Mouse (Mus musculus): ENCODE measurements around the gene Trim33. TPM values are rescaled to one million over a fixed set of nuclear protein-coding genes. Genes with fewer than 3 reads are reported as not detected.

Gene Trim33
- polyA plus RNA-seq, 1 experiment from 2014 or later = 23.0 TPM

DNA sequence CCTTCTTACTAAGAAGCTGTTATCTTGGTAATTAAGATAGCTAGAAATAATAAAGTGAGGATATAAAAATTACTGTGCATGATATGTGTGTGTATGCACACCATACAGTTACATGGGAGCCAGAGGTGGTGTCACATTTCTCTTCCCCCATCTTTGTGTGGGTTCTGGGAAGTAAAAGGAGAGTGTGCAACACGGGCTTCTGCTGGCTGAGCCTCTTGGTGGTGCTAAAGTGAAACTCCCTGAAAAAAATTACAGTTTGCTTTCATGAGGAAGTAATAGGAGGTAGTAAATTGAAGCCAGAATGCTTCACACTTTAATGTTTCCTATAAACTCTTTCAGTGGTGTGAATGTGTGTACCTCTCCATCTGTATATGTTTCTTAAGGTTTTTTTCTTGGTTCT, 56.3 kb downstream of the Trim33 start:
- no peak overlapping the region for H3K9ac ChIP-seq (ENCODE audit: low read length)
- DNase-seq (ENCODE audit: low spot score) (no peak), ATAC-seq (replicated peaks; ENCODE audit: low FRiP score, low TSS enrichment, low read depth) (no peak)
- H3K9me3 ChIP-seq (ENCODE audit: control insufficient read depth, low read length) = no peaks in the 10 kb centered on the region
- H3K4me1 ChIP-seq (replicated peaks; ENCODE audit: control insufficient read depth, insufficient read depth, low read length) = no peaks in the 10 kb centered on the region
- H3K27me3 ChIP-seq (replicated peaks; ENCODE audit: control insufficient read depth, insufficient read depth, low read length) = no peaks in the 10 kb centered on the region
- H3K27ac ChIP-seq (ENCODE audit: low read depth) = no peak overlapping the region
- 60% methylated on average over 1 of the region's 1 CpGs for WGBS
- H3K4me2 ChIP-seq (ENCODE audit: low read length) = no peak overlapping the region
- peaks cover 71% of the 10 kb centered on the region for H3K36me3 ChIP-seq (ENCODE audit: control insufficient read depth, insufficient read depth, low read length)
- H3K4me3 ChIP-seq (ENCODE audit: low read depth, low read length) = no peak overlapping the region

GRCm38 (mm10) chr3:103346658-103347057, 67.6 kb downstream of the Trim33 start:
- Histone ChIP-seq H3K36me3 (ENCODE audit: control insufficient read depth, insufficient read depth, low read length) (peaks cover 75% of the 10 kb centered on the region), H3K4me1 (replicated peaks; ENCODE audit: control insufficient read depth, insufficient read depth, low read length) (no peaks in the 10 kb centered on the region)
- 98% methylated on average over 2 of the region's 2 CpGs for WGBS

GRCm38 (mm10) chr3:103353518-103353917, 74.4 kb downstream of the Trim33 start:
- H3K27me3 ChIP-seq (replicated peaks; ENCODE audit: control insufficient read depth, insufficient read depth, low read length) = no peaks in the 10 kb centered on the region
- H3K9me3 ChIP-seq (ENCODE audit: control insufficient read depth, low read length) = no peaks in the 10 kb centered on the region
- H3K4me2 ChIP-seq (ENCODE audit: low read length) = no peak overlapping the region
- WGBS = 92% methylated on average over 5 of the region's 5 CpGs
- no peak overlapping the region for H3K9ac ChIP-seq (ENCODE audit: low read length)
- ATAC-seq (replicated peaks; ENCODE audit: low FRiP score, low TSS enrichment, low read depth) = no peak
- no peak overlapping the region for H3K4me3 ChIP-seq (ENCODE audit: low read depth, low read length)
- H3K36me3 ChIP-seq (ENCODE audit: control insufficient read depth, insufficient read depth, low read length) = peaks cover 76% of the 10 kb centered on the region
- DNase-seq (ENCODE audit: low spot score) = no peak
- H3K4me1 ChIP-seq (replicated peaks; ENCODE audit: control insufficient read depth, insufficient read depth, low read length) = no peaks in the 10 kb centered on the region
- H3K27ac ChIP-seq (ENCODE audit: low read depth) = no peak overlapping the region

More at GRCm38 (mm10) chr3:103346658-103347057, 67.6 kb downstream of the Trim33 start:
- H3K9me3 ChIP-seq (ENCODE audit: control insufficient read depth, low read length) = no peaks in the 10 kb centered on the region
- no peak overlapping the region for H3K4me3 ChIP-seq (ENCODE audit: low read depth, low read length)
- no peak for ATAC-seq (replicated peaks; ENCODE audit: low FRiP score, low TSS enrichment, low read depth)
- no peaks in the 10 kb centered on the region for H3K27me3 ChIP-seq (replicated peaks; ENCODE audit: control insufficient read depth, insufficient read depth, low read length)
- H3K9ac ChIP-seq (ENCODE audit: low read length) = no peak overlapping the region
- H3K27ac ChIP-seq (ENCODE audit: low read depth) = no peak overlapping the region
- no peak overlapping the region for H3K4me2 ChIP-seq (ENCODE audit: low read length)
- no peak for DNase-seq (ENCODE audit: low spot score)

DNA sequence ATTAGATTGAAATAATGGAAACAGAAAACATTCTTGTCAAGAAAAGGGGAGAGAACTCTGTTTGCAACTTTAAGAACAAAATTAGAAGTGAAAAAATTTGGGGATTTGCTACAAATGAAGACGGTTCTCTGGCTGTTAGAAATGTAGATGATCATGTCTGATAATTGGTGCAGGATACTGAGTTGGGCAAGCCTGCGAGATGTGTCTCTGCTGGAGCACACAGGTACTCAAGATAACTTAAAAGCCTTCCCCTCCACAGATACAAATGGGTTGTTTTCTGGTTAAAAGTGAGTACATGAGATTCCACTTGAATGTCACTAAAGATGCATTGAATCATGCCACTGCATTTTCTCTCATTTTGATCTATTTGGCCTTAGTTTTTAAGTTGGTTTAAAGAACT, 74.9 kb downstream of the Trim33 start:
- 91% methylated on average over 2 of the region's 2 CpGs for WGBS
- no peak overlapping the region for H3K4me2 ChIP-seq (ENCODE audit: low read length)
- peaks cover 74% of the 10 kb centered on the region for H3K36me3 ChIP-seq (ENCODE audit: control insufficient read depth, insufficient read depth, low read length)
- no peaks in the 10 kb centered on the region for H3K4me1 ChIP-seq (replicated peaks; ENCODE audit: control insufficient read depth, insufficient read depth, low read length)
- H3K27ac ChIP-seq (ENCODE audit: low read depth) = no peak overlapping the region
- H3K27me3 ChIP-seq (replicated peaks; ENCODE audit: control insufficient read depth, insufficient read depth, low read length) = no peaks in the 10 kb centered on the region
- no peaks in the 10 kb centered on the region for H3K9me3 ChIP-seq (ENCODE audit: control insufficient read depth, low read length)
- no peak for DNase-seq (ENCODE audit: low spot score)
- H3K9ac ChIP-seq (ENCODE audit: low read length) = no peak overlapping the region
- no peak overlapping the region for H3K4me3 ChIP-seq (ENCODE audit: low read depth, low read length)
- no peak for ATAC-seq (replicated peaks; ENCODE audit: low FRiP score, low TSS enrichment, low read depth)

GRCm38 (mm10) chr3:103361150-103361549, 82.1 kb downstream of the Trim33 start:
- no peaks in the 10 kb centered on the region for H3K9me3 ChIP-seq (ENCODE audit: control insufficient read depth, low read length)
- H3K4me2 ChIP-seq (ENCODE audit: low read length) = no peak overlapping the region
- no peak overlapping the region for H3K9ac ChIP-seq (ENCODE audit: low read length)
- H3K27me3 ChIP-seq (replicated peaks; ENCODE audit: control insufficient read depth, insufficient read depth, low read length) = no peaks in the 10 kb centered on the region
- no peak overlapping the region for H3K27ac ChIP-seq (ENCODE audit: low read depth)
- DNase-seq (ENCODE audit: low spot score) = no peak
- H3K4me1 ChIP-seq (replicated peaks; ENCODE audit: control insufficient read depth, insufficient read depth, low read length) = no peaks in the 10 kb centered on the region
- WGBS = 78% methylated on average over 7 of the region's 7 CpGs
- peaks cover 12% of the 10 kb centered on the region for H3K36me3 ChIP-seq (ENCODE audit: control insufficient read depth, insufficient read depth, low read length)
- ATAC-seq (replicated peaks; ENCODE audit: low FRiP score, low TSS enrichment, low read depth) = no peak
- no peak overlapping the region for H3K4me3 ChIP-seq (ENCODE audit: low read depth, low read length)

DNA sequence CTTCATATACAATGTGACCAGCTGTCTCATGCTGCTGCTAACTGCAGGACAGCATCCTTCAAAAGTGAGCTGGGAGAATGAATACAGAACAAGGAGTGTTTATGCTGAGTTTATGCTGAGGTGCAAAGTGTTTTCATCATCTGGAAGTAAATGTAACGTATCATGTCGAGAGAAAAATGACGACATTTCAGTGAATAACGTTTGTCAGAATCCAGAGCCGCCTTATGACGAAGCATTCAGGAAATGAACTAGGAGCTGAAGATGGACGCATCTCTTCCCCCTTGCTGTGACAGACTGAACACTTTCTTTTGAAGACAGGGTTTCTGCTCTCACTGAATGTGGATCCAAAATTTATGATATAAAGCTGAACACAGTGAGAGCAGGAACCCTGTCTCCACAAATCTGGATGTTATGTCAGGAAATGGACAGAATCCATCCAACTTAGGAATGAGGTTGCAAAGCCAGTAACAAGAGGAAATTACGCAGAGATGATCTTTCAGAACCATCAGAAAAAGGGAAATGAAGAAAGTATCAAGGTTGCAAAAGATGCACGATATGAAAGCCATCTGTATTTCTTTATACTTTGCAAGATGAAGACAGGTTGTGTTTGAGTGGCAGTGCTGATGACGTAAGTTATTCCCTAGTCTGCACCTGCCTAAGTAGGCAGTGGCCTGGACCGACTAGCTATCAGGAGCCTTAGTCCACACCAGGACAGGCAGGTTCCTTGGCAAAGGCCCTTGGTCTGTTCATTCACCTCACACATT, 85.3 kb downstream of the Trim33 start:
- Histone ChIP-seq H3K9ac (ENCODE audit: low read length) (no peak overlapping the region), H3K4me3 (ENCODE audit: low read depth, low read length) (no peak overlapping the region), H3K4me1 (replicated peaks; ENCODE audit: control insufficient read depth, insufficient read depth, low read length) (no peaks in the 10 kb centered on the region), H3K27me3 (replicated peaks; ENCODE audit: control insufficient read depth, insufficient read depth, low read length) (no peaks in the 10 kb centered on the region), H3K36me3 (ENCODE audit: control insufficient read depth, insufficient read depth, low read length) (no peaks in the 10 kb centered on the region), H3K9me3 (ENCODE audit: control insufficient read depth, low read length) (no peaks in the 10 kb centered on the region), H3K4me2 (ENCODE audit: low read length) (no peak overlapping the region), H3K27ac (ENCODE audit: low read depth) (no peak overlapping the region)
- DNase-seq (ENCODE audit: low spot score) (no peak), ATAC-seq (replicated peaks; ENCODE audit: low FRiP score, low TSS enrichment, low read depth) (no peak)
- 70% methylated on average over 11 of the region's 11 CpGs for WGBS

GRCm38 (mm10) chr3:103367176-103367970, 88.3 kb downstream of the Trim33 start:
- H3K9me3 ChIP-seq (ENCODE audit: control insufficient read depth, low read length) = no peaks in the 10 kb centered on the region
- WGBS = 72% methylated on average over 11 of the region's 11 CpGs
- no peak overlapping the region for H3K4me3 ChIP-seq (ENCODE audit: low read depth, low read length)
- ATAC-seq (replicated peaks; ENCODE audit: low FRiP score, low TSS enrichment, low read depth) (no peak), DNase-seq (ENCODE audit: low spot score) (no peak)
- no peak overlapping the region for H3K9ac ChIP-seq (ENCODE audit: low read length)
- H3K36me3 ChIP-seq (ENCODE audit: control insufficient read depth, insufficient read depth, low read length) = no peaks in the 10 kb centered on the region
- H3K27me3 ChIP-seq (replicated peaks; ENCODE audit: control insufficient read depth, insufficient read depth, low read length) = no peaks in the 10 kb centered on the region
- H3K27ac ChIP-seq (ENCODE audit: low read depth) = no peak overlapping the region
- no peak overlapping the region for H3K4me2 ChIP-seq (ENCODE audit: low read length)
- no peaks in the 10 kb centered on the region for H3K4me1 ChIP-seq (replicated peaks; ENCODE audit: control insufficient read depth, insufficient read depth, low read length)

GRCm38 (mm10) chr3:103368731-103369130, 89.6 kb downstream of the Trim33 start:
- DNase-seq (ENCODE audit: low spot score) = no peak
- WGBS = over 99% methylated on average over 3 of the region's 3 CpGs
- H3K27ac ChIP-seq (ENCODE audit: low read depth) = no peak overlapping the region
- no peaks in the 10 kb centered on the region for H3K4me1 ChIP-seq (replicated peaks; ENCODE audit: control insufficient read depth, insufficient read depth, low read length)
- H3K36me3 ChIP-seq (ENCODE audit: control insufficient read depth, insufficient read depth, low read length) = no peaks in the 10 kb centered on the region
- no peaks in the 10 kb centered on the region for H3K9me3 ChIP-seq (ENCODE audit: control insufficient read depth, low read length)
- H3K4me3 ChIP-seq (ENCODE audit: low read depth, low read length) = no peak overlapping the region
- no peaks in the 10 kb centered on the region for H3K27me3 ChIP-seq (replicated peaks; ENCODE audit: control insufficient read depth, insufficient read depth, low read length)
- no peak overlapping the region for H3K4me2 ChIP-seq (ENCODE audit: low read length)
- no peak for ATAC-seq (replicated peaks; ENCODE audit: low FRiP score, low TSS enrichment, low read depth)
- no peak overlapping the region for H3K9ac ChIP-seq (ENCODE audit: low read length)
